Mouse (Mus musculus) midbrain, embryonic 10.5 days (tissue): Measurements from ENCODE around the gene Cntn6. TPM values are rescaled to one million over a fixed set of nuclear protein-coding genes. Genes with fewer than 3 reads are reported as not detected.

Source experiments
- DNase-seq: peaks from one replicate; pipeline ENCODE4 v3.0.0-alpha.2; 2017; ENCODE audit warnings: low spot score
- H3K27ac ChIP-seq: fragments of 300-500 bp; sonication (generic); replicated peaks from 2 replicates; pipeline ENCODE4 v1.5.1; 2016; ENCODE audit warnings: mild to moderate bottlenecking
- H3K27me3 ChIP-seq: fragments of 300-500 bp; sonication (generic); 2 replicates; pipeline ENCODE4 v1.6.1; 2016; ENCODE audit warnings: low read depth, mild to moderate bottlenecking; ENCODE audit not compliant: poor library complexity, severe bottlenecking
- H3K36me3 ChIP-seq: fragments of 300-500 bp; sonication (generic); 2 replicates; pipeline ENCODE4 v1.6.1; 2016; ENCODE audit warnings: mild to moderate bottlenecking, moderate library complexity
- H3K4me1 ChIP-seq: fragments of 300-500 bp; sonication (generic); 2 replicates; pipeline ENCODE4 v1.6.1; 2016
- H3K4me3 ChIP-seq: fragments of 300-500 bp; sonication (generic); 2 replicates; pipeline ENCODE4 v1.5.1; 2016; ENCODE audit warnings: mild to moderate bottlenecking, moderate library complexity
- H3K9me3 ChIP-seq: fragments of 300-500 bp; sonication (generic); replicated peaks from 2 replicates; pipeline ENCODE4 v1.6.1; 2016; ENCODE audit warnings: mild to moderate bottlenecking
- WGBS: fragments of 180-500 bp; shearing (Covaris S2); methylation state at CpG from one replicate; pipeline ENCODE4 v1.1.7; 2016; 5-methylcytosine and 5-hydroxymethylcytosine counted together
- polyA plus RNA-seq: library from polyadenylated mRNA; unstranded; fragments of >200 nt; fragmentation: Nextera tagmentation; extraction: Ambion mirVana; gene quantifications from 2 replicates; pipeline ENCODE4 v1.2.1, GENCODE M21; 2016

Cntn6 gene
- polyA plus RNA-seq, 1 experiment from 2014 or later: 1.7 TPM

- Histone ChIP-seq H3K36me3 (no peaks in the 10 kb centered on the region), H3K9me3 (no peaks in the 10 kb centered on the region), H3K27ac (no peak overlapping the region), H3K4me3 (no peak overlapping the region), H3K4me1 (no peaks in the 10 kb centered on the region), H3K27me3 (no peaks in the 10 kb centered on the region)
- DNase-seq: no peak
- 93% methylated on average over 3 of the region's 3 CpGs for WGBS
These were observed 160.9 kb downstream of the Cntn6 start for GRCm38 (mm10) chr6:104653518-104653917.

- no peak overlapping the region for H3K27ac ChIP-seq
- no peaks in the 10 kb centered on the region for H3K9me3 ChIP-seq
- no peaks in the 10 kb centered on the region for H3K36me3 ChIP-seq
- no peaks in the 10 kb centered on the region for H3K4me1 ChIP-seq
- H3K4me3 ChIP-seq: no peak overlapping the region
- 98% methylated on average over 2 of the region's 2 CpGs for WGBS
- no peak for DNase-seq
- no peaks in the 10 kb centered on the region for H3K27me3 ChIP-seq
These were observed 176.1 kb downstream of the Cntn6 start for GRCm38 (mm10) chr6:104668701-104669100.

GRCm38 (mm10) chr6:104674249-104674648 is 181.7 kb downstream of the Cntn6 start:
- H3K4me1 ChIP-seq: no peaks in the 10 kb centered on the region
- H3K27me3 ChIP-seq: no peaks in the 10 kb centered on the region
- H3K27ac ChIP-seq: no peak overlapping the region
- no peaks in the 10 kb centered on the region for H3K9me3 ChIP-seq
- H3K36me3 ChIP-seq: no peaks in the 10 kb centered on the region
- DNase-seq: no peak
- no peak overlapping the region for H3K4me3 ChIP-seq

- no peak overlapping the region for H3K4me3 ChIP-seq
- DNase-seq: no peak
- 94% methylated on average over 1 of the region's 1 CpGs for WGBS
- H3K27me3 ChIP-seq: no peaks in the 10 kb centered on the region
- no peaks in the 10 kb centered on the region for H3K9me3 ChIP-seq
- no peaks in the 10 kb centered on the region for H3K36me3 ChIP-seq
- no peaks in the 10 kb centered on the region for H3K4me1 ChIP-seq
- H3K27ac ChIP-seq: no peak overlapping the region
These were observed 187.4 kb downstream of the Cntn6 start for GRCm38 (mm10) chr6:104679809-104680495.

- Histone ChIP-seq H3K27me3 (no peaks in the 10 kb centered on the region), H3K4me3 (no peak overlapping the region), H3K9me3 (no peaks in the 10 kb centered on the region), H3K4me1 (no peaks in the 10 kb centered on the region), H3K36me3 (no peaks in the 10 kb centered on the region), H3K27ac (no peak overlapping the region)
- WGBS: 92% methylated on average over 3 of the region's 3 CpGs
- DNase-seq: no peak
These were observed 195.4 kb downstream of the Cntn6 start for GRCm38 (mm10) chr6:104687980-104688379.

GRCm38 (mm10) chr6:104688439-104689125 is 196.0 kb downstream of the Cntn6 start:
- WGBS: 87% methylated on average over 6 of the region's 6 CpGs
- no peaks in the 10 kb centered on the region for H3K9me3 ChIP-seq
- no peaks in the 10 kb centered on the region for H3K27me3 ChIP-seq
- no peaks in the 10 kb centered on the region for H3K36me3 ChIP-seq
- H3K4me3 ChIP-seq: no peak overlapping the region
- H3K4me1 ChIP-seq: no peaks in the 10 kb centered on the region
- no peak for DNase-seq
- no peak overlapping the region for H3K27ac ChIP-seq

- Histone ChIP-seq H3K27ac (no peak overlapping the region), H3K36me3 (no peaks in the 10 kb centered on the region), H3K4me1 (no peaks in the 10 kb centered on the region), H3K4me3 (no peak overlapping the region), H3K9me3 (no peaks in the 10 kb centered on the region), H3K27me3 (no peaks in the 10 kb centered on the region)
- 88% methylated on average over 1 of the region's 1 CpGs for WGBS
- DNase-seq: no peak
These were observed 236.0 kb downstream of the Cntn6 start for GRCm38 (mm10) chr6:104728571-104728970.

GRCm38 (mm10) chr6:104734256-104734655 is 241.7 kb downstream of the Cntn6 start:
- no peak for DNase-seq
- Histone ChIP-seq H3K36me3 (no peaks in the 10 kb centered on the region), H3K4me3 (no peak overlapping the region), H3K27ac (no peak overlapping the region), H3K27me3 (no peaks in the 10 kb centered on the region), H3K9me3 (no peaks in the 10 kb centered on the region), H3K4me1 (no peaks in the 10 kb centered on the region)
- 93% methylated on average over 1 of the region's 1 CpGs for WGBS

GRCm38 (mm10) chr6:104738999-104739398 is 246.4 kb downstream of the Cntn6 start:
- no peaks in the 10 kb centered on the region for H3K36me3 ChIP-seq
- 90% methylated on average over 4 of the region's 4 CpGs for WGBS
- H3K4me1 ChIP-seq: no peaks in the 10 kb centered on the region
- H3K9me3 ChIP-seq: no peaks in the 10 kb centered on the region
- H3K27ac ChIP-seq: no peak overlapping the region
- no peak for DNase-seq
- H3K27me3 ChIP-seq: no peaks in the 10 kb centered on the region
- no peak overlapping the region for H3K4me3 ChIP-seq

- Histone ChIP-seq H3K4me3 (no peak overlapping the region), H3K4me1 (no peaks in the 10 kb centered on the region), H3K27me3 (no peaks in the 10 kb centered on the region), H3K27ac (no peak overlapping the region), H3K9me3 (no peaks in the 10 kb centered on the region), H3K36me3 (no peaks in the 10 kb centered on the region)
- no peak for DNase-seq
These were observed 265.5 kb downstream of the Cntn6 start for GRCm38 (mm10) chr6:104758125-104758524.

- H3K36me3 ChIP-seq: no peaks in the 10 kb centered on the region
- H3K9me3 ChIP-seq: no peaks in the 10 kb centered on the region
- no peaks in the 10 kb centered on the region for H3K4me1 ChIP-seq
- H3K4me3 ChIP-seq: no peak overlapping the region
- no peak for DNase-seq
- H3K27ac ChIP-seq: no peak overlapping the region
- WGBS: 85% methylated on average over 3 of the region's 3 CpGs
- no peaks in the 10 kb centered on the region for H3K27me3 ChIP-seq
These were observed 268.6 kb downstream of the Cntn6 start for GRCm38 (mm10) chr6:104761226-104761625.

GRCm38 (mm10) chr6:104783891-104784290 is 291.3 kb downstream of the Cntn6 start:
- Histone ChIP-seq H3K27ac (no peak overlapping the region), H3K27me3 (no peaks in the 10 kb centered on the region), H3K4me3 (no peak overlapping the region), H3K4me1 (no peaks in the 10 kb centered on the region), H3K9me3 (no peaks in the 10 kb centered on the region), H3K36me3 (no peaks in the 10 kb centered on the region)
- no peak for DNase-seq
- WGBS: 92% methylated on average over 3 of the region's 3 CpGs

- no peaks in the 10 kb centered on the region for H3K36me3 ChIP-seq
- WGBS: 90% methylated on average over 2 of the region's 2 CpGs
- no peak for DNase-seq
- H3K4me3 ChIP-seq: no peak overlapping the region
- H3K4me1 ChIP-seq: no peaks in the 10 kb centered on the region
- H3K9me3 ChIP-seq: no peaks in the 10 kb centered on the region
- H3K27me3 ChIP-seq: no peaks in the 10 kb centered on the region
- no peak overlapping the region for H3K27ac ChIP-seq
These were observed 294.9 kb downstream of the Cntn6 start for GRCm38 (mm10) chr6:104787502-104787901.
